Mouse (Mus musculus): Measurements from ENCODE around the gene Znhit3. TPM values are rescaled to one million over a fixed set of nuclear protein-coding genes. Genes with fewer than 3 reads are reported as not detected.

Znhit3 gene
- polyA plus RNA-seq, 1 experiment = 20.2 TPM

DNA sequence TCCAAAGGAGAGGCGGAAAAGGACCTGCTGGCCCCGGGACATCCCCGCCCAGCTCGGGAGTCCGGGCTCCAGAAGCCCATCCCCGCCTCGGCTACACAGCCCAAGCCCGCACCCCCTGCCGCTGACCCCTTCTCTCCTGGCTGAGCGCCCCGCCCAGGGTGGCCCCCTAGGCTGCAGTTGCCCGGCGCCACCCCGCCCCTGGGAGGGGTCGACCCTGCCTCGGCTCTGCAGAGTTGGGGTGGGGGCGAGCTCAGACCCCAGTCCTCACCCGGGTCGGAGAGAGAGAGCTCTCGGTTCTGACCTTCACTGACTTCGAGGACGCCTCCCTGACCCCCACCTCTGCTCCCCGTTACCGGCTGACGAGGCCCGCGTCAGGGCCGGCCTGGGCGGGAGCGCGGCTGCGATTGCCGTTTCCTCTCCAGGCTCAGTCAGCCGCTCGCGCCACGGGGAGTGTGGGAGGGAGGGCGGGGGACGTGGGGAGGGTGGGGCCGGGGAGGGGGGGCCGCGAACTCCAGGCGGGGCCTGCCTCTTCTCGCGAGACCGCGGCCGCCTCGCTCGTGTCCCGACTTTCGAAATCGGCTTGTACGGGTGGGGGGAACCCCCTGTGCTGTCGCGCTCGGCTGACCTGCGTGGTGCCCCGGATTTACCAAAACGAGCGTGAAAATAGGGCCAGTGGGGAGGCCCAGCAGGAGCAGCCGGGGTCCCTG lies 45.7 kb downstream of the Znhit3 start, which contains the start of gene Ggnbp2:
Gene Ggnbp2 (minus strand): TSS at position 481 of the 707 bp plus-strand sequence.
- Histone ChIP-seq H3K4me1 (ENCODE audit: control insufficient read depth, insufficient read depth, low read length) (peaks cover 2% of the 10 kb centered on the region; the same call in 1 of the 2 replicates), H3K27ac (ENCODE audit: insufficient read depth, low read length) (peak within 1 kb of the TSS; percentile 100), H3K4me3 (ENCODE audit: insufficient read depth, low read length) (peak within 1 kb of the TSS; percentile 99)
- no peak for TF ChIP-seq CTCF (IDR thresholded peaks at IDR 0.05; ENCODE audit: borderline replicate concordance, insufficient read depth, low read length)
- peak; percentile 81 for TF ChIP-seq POLR2A (IDR thresholded peaks at IDR 0.05; ENCODE audit: low read depth, low read length)

DNA sequence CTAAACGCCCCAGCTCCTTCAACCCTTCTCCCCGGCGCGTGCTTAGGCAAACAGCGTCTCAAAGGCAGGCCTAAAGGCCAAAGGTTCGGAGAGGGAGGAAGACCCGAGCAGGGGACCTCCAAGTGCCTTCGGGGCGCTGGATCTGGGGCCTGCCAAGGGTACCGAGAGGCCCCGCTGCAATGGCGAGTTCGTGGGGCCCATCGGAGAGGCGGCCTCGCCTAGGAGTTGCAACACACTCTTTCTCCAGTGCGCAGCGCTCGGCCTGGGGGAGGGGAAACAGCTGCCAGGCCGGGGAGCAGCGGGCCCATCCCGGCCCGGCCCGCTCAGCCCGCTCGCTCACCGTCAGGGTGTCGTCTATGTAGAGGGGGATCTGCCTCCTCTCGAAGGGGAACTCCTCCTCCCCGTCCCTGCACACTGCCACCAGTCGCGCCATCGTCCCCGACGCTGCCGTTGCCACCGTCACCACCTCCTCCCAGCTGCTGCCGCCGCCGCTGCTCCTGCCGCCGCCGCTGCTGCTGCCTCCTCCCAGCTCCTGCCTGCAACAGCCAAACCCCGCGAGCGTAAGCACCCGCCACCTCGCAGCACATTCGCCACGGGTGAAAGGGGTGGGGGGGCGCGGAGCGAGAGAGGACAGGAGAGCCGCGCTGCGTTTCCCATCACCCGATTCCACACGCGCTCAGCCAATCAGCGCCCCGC lies 46.5 kb downstream of the Znhit3 start:
- Histone ChIP-seq H3K4me1 (ENCODE audit: control insufficient read depth, insufficient read depth, low read length) (peaks cover 5% of the 10 kb centered on the region), H3K4me3 (ENCODE audit: insufficient read depth, low read length) (peak overlapping the region; percentile 99), H3K27ac (ENCODE audit: insufficient read depth, low read length) (peak overlapping the region; percentile 86)
- TF ChIP-seq POLR2A (IDR thresholded peaks at IDR 0.05; ENCODE audit: low read depth, low read length) = peak; percentile 90
- no peak for TF ChIP-seq CTCF (IDR thresholded peaks at IDR 0.05; ENCODE audit: borderline replicate concordance, insufficient read depth, low read length)

DNA sequence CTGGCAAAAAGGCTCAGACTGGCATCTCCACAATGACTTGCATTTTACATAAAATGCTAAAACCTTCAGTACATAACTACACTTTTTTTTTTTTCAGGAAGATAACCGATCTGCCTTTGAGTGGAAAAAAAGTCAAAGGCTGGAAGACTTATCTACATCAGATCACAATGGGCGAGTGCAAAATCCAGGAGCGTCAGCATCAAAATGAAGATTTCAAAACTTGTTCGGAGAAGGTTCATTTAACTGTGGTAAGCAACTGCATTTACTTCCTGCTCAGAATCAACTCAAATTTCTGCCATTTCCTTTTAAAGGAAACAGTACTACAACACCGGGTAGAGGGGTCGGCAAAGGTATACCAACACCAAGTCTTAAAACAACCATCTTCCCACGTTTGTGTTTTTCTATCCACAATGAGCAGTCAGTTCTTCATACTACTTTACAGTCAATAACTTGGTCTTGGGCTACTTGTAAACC lies 47.3 kb downstream of the Znhit3 start:
- H3K27ac ChIP-seq (ENCODE audit: insufficient read depth, low read length) = peak overlapping the region; percentile 86
- peak overlapping the region; percentile 99 for H3K4me3 ChIP-seq (ENCODE audit: insufficient read depth, low read length)
- TF ChIP-seq CTCF (IDR thresholded peaks at IDR 0.05; ENCODE audit: borderline replicate concordance, insufficient read depth, low read length) (no peak), POLR2A (IDR thresholded peaks at IDR 0.05; ENCODE audit: low read depth, low read length) (no peak)
- peaks cover 5% of the 10 kb centered on the region for H3K4me1 ChIP-seq (ENCODE audit: control insufficient read depth, insufficient read depth, low read length)

DNA sequence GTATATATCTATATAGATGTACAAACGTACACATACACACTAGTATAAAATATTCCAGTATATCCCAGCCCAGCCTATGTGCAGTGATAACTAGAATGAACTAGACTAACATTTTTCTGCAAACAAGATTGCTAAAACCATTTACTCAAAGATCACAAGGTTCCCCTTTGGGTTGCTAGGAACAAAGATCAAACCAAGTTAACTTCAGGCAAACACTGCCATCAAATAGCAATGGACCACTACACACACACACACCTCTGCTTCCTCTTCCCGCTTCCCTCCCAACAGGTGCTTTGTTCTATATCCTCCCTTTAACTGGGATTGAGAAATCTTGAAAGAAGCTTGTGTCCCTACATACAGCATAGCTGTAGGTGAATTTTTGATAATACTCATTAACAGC lies 48.6 kb downstream of the Znhit3 start:
- peaks cover 5% of the 10 kb centered on the region for H3K4me1 ChIP-seq (ENCODE audit: control insufficient read depth, insufficient read depth, low read length)
- no peak overlapping the region for H3K27ac ChIP-seq (ENCODE audit: insufficient read depth, low read length)
- TF ChIP-seq POLR2A (IDR thresholded peaks at IDR 0.05; ENCODE audit: low read depth, low read length) = no peak
- no peak for TF ChIP-seq CTCF (IDR thresholded peaks at IDR 0.05; ENCODE audit: borderline replicate concordance, insufficient read depth, low read length)
- H3K4me3 ChIP-seq (ENCODE audit: insufficient read depth, low read length) = 0 out of 2 replicates have a peak overlapping the region, but pooled peaks have one; percentile 29

DNA sequence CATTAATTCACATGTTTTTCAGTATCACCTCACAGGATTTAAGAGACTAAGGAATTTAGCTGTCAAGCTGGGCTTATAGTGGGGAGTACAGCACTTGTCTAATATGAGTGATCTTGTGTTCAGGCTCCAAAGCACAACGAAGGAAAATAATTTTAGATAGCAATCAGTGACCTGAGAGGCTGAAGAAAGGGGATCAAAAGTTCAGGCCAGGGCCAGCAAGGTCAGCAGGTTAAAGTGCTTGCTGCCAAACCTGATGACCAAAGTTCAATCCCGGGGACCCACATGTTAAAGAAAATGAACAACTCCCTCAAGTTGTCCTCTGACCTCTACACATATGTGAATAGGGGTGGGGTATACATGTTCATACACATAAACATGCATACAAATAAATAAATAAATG lies 50.9 kb downstream of the Znhit3 start:
- H3K4me1 ChIP-seq (ENCODE audit: control insufficient read depth, insufficient read depth, low read length) = peaks cover 5% of the 10 kb centered on the region

More for the DNA sequence above, 50.9 kb downstream of the Znhit3 start:
- Histone ChIP-seq H3K27ac (ENCODE audit: insufficient read depth, low read length) (no peak overlapping the region), H3K4me3 (ENCODE audit: insufficient read depth, low read length) (no peak overlapping the region)
- TF ChIP-seq POLR2A (IDR thresholded peaks at IDR 0.05; ENCODE audit: low read depth, low read length) (no peak), CTCF (IDR thresholded peaks at IDR 0.05; ENCODE audit: borderline replicate concordance, insufficient read depth, low read length) (no peak)

Other genes starting within 250 kb of the Znhit3 start
- gene Mrm1, start 96.9 kb downstream of the Znhit3 start, polyA plus RNA-seq (2011; ENCODE audit: insufficient read length, low read depth, missing spikeins) = 5.9 and 8.4 TPM in 2 replicates
- 9.7 and 14.1 TPM in 2 replicates for gene Dhrs11, start 87.4 kb downstream of the Znhit3 start, polyA plus RNA-seq (2011; ENCODE audit: insufficient read length, low read depth, missing spikeins)
- 87.3 and 105 TPM in 2 replicates for gene Ggnbp2, start 45.5 kb downstream of the Znhit3 start, polyA plus RNA-seq (2011; ENCODE audit: insufficient read length, low read depth, missing spikeins)
- gene Myo19, start 36.2 kb downstream of the Znhit3 start, polyA plus RNA-seq (2011; ENCODE audit: insufficient read length, low read depth, missing spikeins) = 14.5 and 15.3 TPM in 2 replicates
- gene Pigw, start 36.1 kb downstream of the Znhit3 start, polyA plus RNA-seq (2011; ENCODE audit: insufficient read length, low read depth, missing spikeins) = 5.4 and 8.4 TPM in 2 replicates
- not detected in 2 replicates for gene Car4, start 41.4 kb upstream of the Znhit3 start, polyA plus RNA-seq (2011; ENCODE audit: insufficient read length, low read depth, missing spikeins)
- 49.9 and 52.8 TPM in 2 replicates for gene Usp32, start 223.8 kb upstream of the Znhit3 start, polyA plus RNA-seq (2011; ENCODE audit: insufficient read length, low read depth, missing spikeins)

Data from embryonic fibroblast, embryonic 13.5 days (primary cell).